Mouse (Mus musculus) fibroblast of lung, adult 2 months (primary cell): Measurements from ENCODE around the gene Kctd2.

Source experiments
- DNase-seq: peaks from one replicate; pipeline ENCODE4 v3.0.0-alpha.2; 2011; ENCODE audit warnings: low read depth

The Kctd2 gene

GRCm38 (mm10) chr11:115400630-115401391, 19.1 kb upstream of the Kctd2 start:
- DNase-seq, result no peak

GRCm38 (mm10) chr11:115403338-115404124, 16.4 kb upstream of the Kctd2 start, which contains the start of gene Mrpl58:
Gene Mrpl58 (plus strand): TSS chr11:115403752.
- DNase-seq, result no peak

GRCm38 (mm10) chr11:115405723-115406122, 14.2 kb upstream of the Kctd2 start:
- no peak for DNase-seq

- no peak for DNase-seq
Observed at GRCm38 (mm10) chr11:115406858-115407401, 13.0 kb upstream of the Kctd2 start.

GRCm38 (mm10) chr11:115408266-115408920, 11.5 kb upstream of the Kctd2 start:
- DNase-seq, result no peak

GRCm38 (mm10) chr11:115409556-115409955, 10.4 kb upstream of the Kctd2 start:
- DNase-seq, result no peak

GRCm38 (mm10) chr11:115420336-115421190, 635 bp downstream of the Kctd2 start:
- no peak for DNase-seq

GRCm38 (mm10) chr11:115421328-115421727, 1.4 kb downstream of the Kctd2 start:
- DNase-seq, result no peak

- DNase-seq, result no peak
Observed at GRCm38 (mm10) chr11:115421972-115422371, 2.0 kb downstream of the Kctd2 start.

GRCm38 (mm10) chr11:115423091-115423490, 3.2 kb downstream of the Kctd2 start:
- no peak for DNase-seq

- no peak for DNase-seq
Observed at GRCm38 (mm10) chr11:115424666-115425065, 4.7 kb downstream of the Kctd2 start.

GRCm38 (mm10) chr11:115425671-115426070, 5.7 kb downstream of the Kctd2 start:
- no peak for DNase-seq

GRCm38 (mm10) chr11:115427482-115428331, 7.8 kb downstream of the Kctd2 start:
- no peak for DNase-seq

- DNase-seq, result no peak
Observed at GRCm38 (mm10) chr11:115429307-115429706, 9.4 kb downstream of the Kctd2 start.

- DNase-seq, result no peak
Observed at GRCm38 (mm10) chr11:115430561-115430960, 10.6 kb downstream of the Kctd2 start.

- DNase-seq, result no peak
Observed at GRCm38 (mm10) chr11:115432814-115433213, 12.9 kb downstream of the Kctd2 start.

- DNase-seq, result no peak
Observed at GRCm38 (mm10) chr11:115433342-115433741, 13.4 kb downstream of the Kctd2 start.

GRCm38 (mm10) chr11:115435596-115436337, 15.8 kb downstream of the Kctd2 start:
- no peak for DNase-seq

GRCm38 (mm10) chr11:115437571-115438122, 17.7 kb downstream of the Kctd2 start:
- no peak for DNase-seq
